Mouse (Mus musculus) 3T3-L1 (cell line): ENCODE results near the gene Sipa1l3.
A peak's percentile ranks its signal among the peaks of the same experiment; 100 is the strongest.

Experiments used
- DNase-seq: peaks from one replicate; pipeline ENCODE4 v3.0.0-alpha.2; 2015; ENCODE audit warnings: low read depth, low spot score

Gene Sipa1l3

DNA sequence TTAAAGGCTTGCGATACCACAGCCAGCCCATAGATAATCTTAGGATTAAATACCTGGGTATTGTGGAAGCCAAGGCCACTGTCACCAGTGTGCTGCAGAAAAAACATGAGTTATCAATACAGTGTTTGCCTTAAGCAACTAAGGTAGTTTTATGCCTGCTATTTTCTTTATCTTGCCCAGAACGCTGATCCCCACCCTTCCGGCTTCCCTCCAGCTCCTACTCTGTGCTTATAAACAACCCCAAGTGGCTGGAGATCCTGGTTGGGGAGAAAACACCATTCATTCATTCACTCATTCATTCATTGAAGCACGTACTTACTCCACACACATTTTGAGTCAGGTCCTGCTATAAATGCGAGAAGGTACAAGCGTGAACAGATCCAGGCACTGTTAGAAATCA is 233.9 kb downstream of the Sipa1l3 start:
- DNase-seq: no peak

GRCm38 (mm10) chr7:29283876-29284275 is 234.6 kb downstream of the Sipa1l3 start:
- DNase-seq: no peak

GRCm38 (mm10) chr7:29282074-29282554 is 236.3 kb downstream of the Sipa1l3 start:
- no peak for DNase-seq

DNA sequence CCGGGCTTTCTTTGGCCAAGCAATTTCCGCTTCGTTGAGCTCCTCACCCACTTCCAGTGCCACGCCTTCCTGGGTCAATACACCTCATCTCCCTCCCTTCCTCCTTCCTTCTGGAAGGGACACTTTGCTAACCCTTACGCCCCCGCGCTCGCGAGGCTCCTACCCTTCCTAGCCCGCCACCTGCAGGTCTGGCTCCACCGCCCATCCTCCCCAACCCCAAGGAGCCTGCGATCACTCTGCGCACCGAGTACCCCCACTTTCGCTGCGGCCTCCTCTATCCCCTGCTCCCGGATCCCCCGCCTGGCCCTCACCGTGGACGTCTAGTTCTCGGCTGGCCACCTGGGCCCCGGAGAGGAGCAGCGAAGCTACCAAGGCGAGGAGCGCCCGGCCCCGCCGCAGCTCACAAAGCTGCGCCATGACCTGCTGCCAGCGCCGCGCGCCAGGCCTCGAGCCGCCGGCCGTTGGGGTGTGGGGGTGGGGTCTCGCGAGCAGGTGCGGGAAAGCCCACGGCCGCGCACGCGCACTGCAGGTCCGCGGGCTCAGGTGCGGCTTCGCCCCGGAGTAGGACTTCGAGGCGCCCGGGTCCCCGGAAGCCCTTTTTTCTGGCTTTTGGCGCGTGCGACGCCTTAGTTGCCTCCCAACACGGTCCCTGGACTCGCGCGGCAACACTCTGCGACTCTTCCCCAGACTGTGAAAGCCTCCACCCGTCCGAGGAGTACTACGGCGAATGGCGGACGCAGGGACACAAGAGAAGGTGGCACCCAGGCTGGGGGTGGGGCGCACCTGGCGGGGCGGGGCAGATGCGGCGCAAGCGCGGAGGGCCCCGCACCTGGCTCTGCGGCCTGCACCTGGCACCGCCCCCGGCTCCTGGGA is 237.0 kb downstream of the Sipa1l3 start, which contains the start of gene Spint2:
Spint2 (minus strand) TSS at position 712 of the 873 bp plus-strand sequence.
- no peak for DNase-seq

GRCm38 (mm10) chr7:29280801-29281200 is 237.6 kb downstream of the Sipa1l3 start:
- DNase-seq: no peak

DNA sequence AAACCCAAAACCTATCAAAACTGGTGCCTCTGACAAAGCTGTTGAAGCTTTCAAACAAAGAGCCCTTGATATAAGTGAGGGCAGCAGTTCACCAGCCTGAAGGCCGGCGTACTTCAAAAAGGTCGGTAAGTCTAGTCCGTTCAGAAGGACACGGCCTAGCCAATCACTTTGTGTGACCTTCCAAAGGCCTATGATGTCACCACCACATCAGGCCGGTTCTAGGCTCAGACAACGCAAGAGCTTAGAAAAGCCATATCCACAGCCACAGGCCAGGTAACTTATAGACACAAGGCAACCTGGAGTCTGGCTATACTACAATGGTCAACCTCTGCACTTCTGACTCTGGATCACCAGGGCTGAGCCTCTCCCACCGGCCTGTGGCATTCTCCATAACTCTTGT is 238.5 kb downstream of the Sipa1l3 start:
- DNase-seq: no peak

DNA sequence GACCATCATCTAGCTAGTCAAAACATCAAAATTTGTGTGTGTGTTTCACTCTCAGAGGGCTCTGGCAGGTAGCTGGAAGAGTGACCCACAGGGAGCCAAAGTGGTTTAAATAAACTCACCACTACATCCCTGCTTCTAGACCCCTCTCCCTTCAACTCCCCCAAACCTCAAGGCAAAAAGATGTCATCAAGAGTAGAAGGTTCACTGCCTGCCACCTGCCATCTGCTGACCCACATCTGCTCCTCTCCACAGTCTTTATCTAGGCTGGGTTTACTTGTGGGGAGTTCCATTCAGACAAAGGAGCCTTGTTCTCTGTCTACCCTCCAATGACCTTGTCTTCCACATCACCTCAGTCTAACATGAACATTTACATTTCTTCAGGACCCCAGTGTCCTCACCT is 239.2 kb downstream of the Sipa1l3 start:
- DNase-seq: no peak

DNA sequence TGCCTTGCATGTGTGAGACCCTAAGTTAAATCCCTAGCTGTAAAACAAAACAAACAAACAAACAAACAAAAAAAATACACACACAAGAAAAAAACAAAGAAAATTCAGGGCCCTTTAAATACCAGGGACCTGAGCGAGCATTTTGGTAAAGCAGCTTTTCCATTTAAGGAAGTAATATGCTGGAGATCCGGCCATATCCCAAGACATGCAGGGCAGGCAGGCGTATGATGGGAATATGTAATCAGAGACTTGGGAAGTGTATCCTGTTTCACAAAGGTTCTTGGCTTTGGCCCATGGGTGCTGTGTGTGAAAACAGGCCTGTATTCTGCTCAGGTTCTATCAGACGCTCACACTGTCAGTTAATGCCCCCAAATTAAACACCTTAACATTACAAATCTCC is 240.9 kb downstream of the Sipa1l3 start:
- no peak for DNase-seq

DNA sequence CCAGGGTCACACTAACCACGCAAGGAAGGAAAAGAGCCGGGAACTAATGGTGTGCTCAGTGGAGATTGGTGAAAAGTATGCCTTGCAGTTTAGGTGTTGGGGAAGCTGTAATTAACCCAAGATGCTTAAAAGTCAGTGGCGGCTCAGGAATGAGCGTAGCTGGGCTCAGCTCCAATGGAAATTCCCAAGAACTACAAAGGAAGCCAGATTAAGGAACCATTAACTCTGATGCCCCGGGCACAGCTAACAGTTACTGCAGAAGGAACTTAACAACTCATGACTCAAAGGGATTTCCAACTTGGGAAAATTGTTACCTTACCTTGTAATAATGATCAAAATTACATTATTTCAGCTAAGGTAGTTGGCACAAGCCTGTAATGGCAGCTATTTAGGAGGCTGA is 241.7 kb downstream of the Sipa1l3 start:
- peak; percentile 22 for DNase-seq

GRCm38 (mm10) chr7:29271687-29272465 is 246.6 kb downstream of the Sipa1l3 start:
- peak; percentile 37 for DNase-seq

DNA sequence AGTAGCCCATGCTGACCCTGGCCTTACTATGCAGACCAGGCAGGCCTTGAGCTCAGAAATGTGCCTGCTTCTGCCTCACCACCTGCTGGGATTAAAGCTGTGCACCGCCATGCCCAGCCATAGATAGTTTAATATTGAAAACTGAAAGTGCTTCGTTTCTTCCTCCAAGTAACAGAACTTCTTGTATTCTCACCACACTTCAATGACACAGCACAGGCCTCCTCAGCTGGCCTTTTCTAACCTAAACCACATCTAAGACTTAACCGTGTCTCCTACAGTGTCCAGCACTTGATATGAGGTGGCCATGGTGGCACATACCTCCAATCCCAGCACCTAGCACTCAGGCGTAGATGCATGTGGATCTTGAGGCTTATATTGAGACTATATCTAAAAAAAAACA is 248.0 kb downstream of the Sipa1l3 start:
- no peak for DNase-seq
